Mouse (Mus musculus) heart, postnatal 0 days (tissue): Measurements from ENCODE around the gene Clec9a. TPM values are rescaled to one million over a fixed set of nuclear protein-coding genes. Genes with fewer than 3 reads are reported as not detected.
A peak's percentile ranks its signal among the peaks of the same experiment; 100 is the strongest.

Source experiments
- ATAC-seq: fragments of 200-750 bp; cut with Nextera tagmentation; 2 replicates; pipeline ENCODE4 v1.8.0; 2017; ENCODE audit warnings: low read depth, moderate number of reproducible peaks, moderate library complexity; ENCODE audit not compliant: insufficient read depth
- DNase-seq: peaks from one replicate; pipeline ENCODE4 v3.0.0-alpha.2; 2016; ENCODE audit warnings: low spot score
- H3K27ac ChIP-seq: fragments of 300-500 bp; sonication (generic); 2 replicates; pipeline ENCODE4 v1.5.1; 2014; ENCODE audit warnings: low read depth, mild to moderate bottlenecking
- H3K27me3 ChIP-seq: fragments of 300-500 bp; sonication (generic); 2 replicates; pipeline ENCODE4 v1.6.1; 2014; ENCODE audit warnings: low read length, mixed read lengths; ENCODE audit not compliant: control insufficient read depth, insufficient read depth
- H3K36me3 ChIP-seq: fragments of 300-500 bp; sonication (generic); replicated peaks from 2 replicates; pipeline ENCODE4 v1.6.1; 2014; ENCODE audit warnings: low read length, mixed read lengths; ENCODE audit not compliant: control insufficient read depth, insufficient read depth
- H3K4me1 ChIP-seq: fragments of 300-500 bp; sonication (generic); 2 replicates; pipeline ENCODE4 v1.6.1; 2014; ENCODE audit warnings: antibody characterized with exemption; ENCODE audit not compliant: control insufficient read depth, insufficient read depth
- H3K4me2 ChIP-seq: fragments of 300-500 bp; sonication (generic); 2 replicates; pipeline ENCODE4 v1.6.1; 2014; ENCODE audit warnings: low read depth, mild to moderate bottlenecking, low read length, moderate library complexity
- H3K4me3 ChIP-seq: fragments of 300-500 bp; sonication (generic); 2 replicates; pipeline ENCODE4 v1.5.1; 2014; ENCODE audit warnings: low read depth, low read length
- H3K9ac ChIP-seq: fragments of 300-500 bp; sonication (generic); replicated peaks from 2 replicates; pipeline ENCODE4 v1.6.1; 2014; ENCODE audit warnings: low read depth, low read length, mixed read lengths
- H3K9me3 ChIP-seq: fragments of 300-500 bp; sonication (generic); replicated peaks from 2 replicates; pipeline ENCODE4 v1.6.1; 2016; ENCODE audit warnings: low read length; ENCODE audit not compliant: control insufficient read depth
- CTCF ChIP-seq: IDR thresholded peaks from 2 replicates; pipeline ENCODE4 v1.5.1; 2016; ENCODE audit warnings: antibody characterized with exemption, control low read depth, low read depth
- EP300 ChIP-seq: IDR thresholded peaks from 2 replicates; pipeline ENCODE4 v1.6.1; 2016; ENCODE audit warnings: antibody characterized with exemption, low read depth
- WGBS: fragments of 180-500 bp; shearing (Covaris S2); extraction: QIAGEN DNeasy Blood & Tissue Kit; methylation state at CpG from one replicate; pipeline ENCODE4 v1.1.7; 2014; 5-methylcytosine and 5-hydroxymethylcytosine counted together
- polyA plus RNA-seq: library from polyadenylated mRNA; unstranded; fragments of >200 nt; fragmentation: Nextera tagmentation; extraction: Ambion mirVana; gene quantifications from 2 replicates; pipeline ENCODE4 v1.2.1, GENCODE M21; 2015
- total RNA-seq: library from RNA; depleted of rRNA; stranded (reverse); fragments of >200 nt; gene quantifications from 2 replicates; pipeline ENCODE4 v1.2.3, GENCODE M21; 2014; ENCODE audit warnings: low replicate concordance

Gene Clec9a
- total and polyA plus RNA-seq, 2 experiments from 2014 or later = 0.23 TPM; not detected in 1

DNA sequence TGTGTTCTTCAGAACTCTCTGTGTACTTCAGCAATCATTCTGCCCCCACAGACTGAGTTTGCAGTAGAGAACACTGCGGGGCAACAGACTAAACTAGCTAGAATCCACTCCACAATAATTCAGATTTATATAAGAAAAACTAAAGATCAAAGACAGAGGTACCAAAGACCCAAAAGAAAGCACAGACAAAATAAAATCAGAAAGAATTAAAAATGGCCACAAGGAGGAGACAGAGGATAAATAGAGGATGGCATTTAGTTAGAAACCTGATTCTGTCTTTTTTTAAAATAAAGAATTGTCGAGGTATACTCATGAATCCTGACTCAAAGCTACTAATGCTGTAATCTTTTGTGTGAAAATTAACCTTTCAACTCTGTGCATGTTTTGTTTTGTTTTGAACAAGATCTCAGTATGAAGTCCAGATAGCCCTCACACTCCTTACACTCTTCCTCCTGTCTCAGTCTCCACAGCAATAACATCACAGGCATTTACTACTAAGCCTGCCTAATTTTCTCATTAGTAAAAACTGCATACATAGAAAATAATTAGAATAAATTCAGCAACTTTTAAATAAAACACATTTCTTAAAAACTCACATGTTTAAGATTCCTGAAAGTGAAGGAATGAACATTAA, 15.5 kb upstream of the Clec9a start:
- H3K4me2 ChIP-seq = no peak overlapping the region
- TF ChIP-seq CTCF (peak; percentile 61), EP300 (no peak)
- ATAC-seq (no peak), DNase-seq (peak; percentile 36)
- H3K36me3 ChIP-seq = no peaks in the 10 kb centered on the region
- WGBS = 17% methylated on average over 2 of the region's 2 CpGs
- H3K27ac ChIP-seq = no peak overlapping the region
- no peaks in the 10 kb centered on the region for H3K9me3 ChIP-seq
- H3K9ac ChIP-seq = no peak overlapping the region
- H3K27me3 ChIP-seq = no peaks in the 10 kb centered on the region
- H3K4me1 ChIP-seq = no peaks in the 10 kb centered on the region
- no peak overlapping the region for H3K4me3 ChIP-seq

DNA sequence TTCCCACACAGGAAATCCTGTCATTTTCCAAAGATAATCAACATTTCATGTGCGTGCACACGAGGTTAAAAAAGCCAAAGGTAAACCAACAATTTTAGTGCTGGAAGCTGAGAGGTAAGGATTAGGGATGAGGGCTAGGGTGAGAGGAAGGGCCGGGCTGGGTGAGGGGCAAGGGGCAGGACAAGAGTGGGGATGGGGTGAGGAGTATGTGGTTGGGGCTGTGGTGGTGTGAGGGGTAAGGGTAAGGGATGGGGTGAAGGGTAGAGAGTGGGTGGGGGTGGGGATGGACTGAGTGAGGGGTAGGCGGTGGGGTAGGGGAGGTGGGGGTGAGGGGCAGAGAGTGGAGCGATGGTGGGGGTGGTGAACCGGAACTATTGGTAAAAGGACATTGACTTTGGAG, 14.9 kb upstream of the Clec9a start:
- Histone ChIP-seq H3K4me2 (no peak overlapping the region), H3K27ac (no peak overlapping the region), H3K36me3 (no peaks in the 10 kb centered on the region), H3K9ac (no peak overlapping the region), H3K27me3 (no peaks in the 10 kb centered on the region), H3K4me1 (no peaks in the 10 kb centered on the region), H3K9me3 (no peaks in the 10 kb centered on the region), H3K4me3 (no peak overlapping the region)
- ATAC-seq = no peak
- DNase-seq = no peak
- TF ChIP-seq EP300 (no peak), CTCF (no peak)
- WGBS = 59% methylated on average over 6 of the region's 6 CpGs

GRCm38 (mm10) chr6:129396997-129397396, 11.7 kb upstream of the Clec9a start, which contains the start of gene Clec1b:
Gene Clec1b, plus strand, starts transcription at chr6:129397297.
- Histone ChIP-seq H3K4me1 (no peaks in the 10 kb centered on the region), H3K4me2 (0 out of 2 replicates have a peak within 1 kb of the TSS, but pooled peaks have one; percentile 8), H3K36me3 (no peaks in the 10 kb centered on the region), H3K9me3 (no peaks in the 10 kb centered on the region), H3K4me3 (no peak within 1 kb of the TSS), H3K27ac (no peak within 1 kb of the TSS), H3K9ac (no peak within 1 kb of the TSS), H3K27me3 (no peaks in the 10 kb centered on the region)
- 57% methylated on average over 8 of the region's 8 CpGs for WGBS
- ATAC-seq = no peak
- TF ChIP-seq EP300 = no peak
- no peak for TF ChIP-seq CTCF
- no peak for DNase-seq

- ATAC-seq = peak; percentile 57; the same call in 1 of the 2 replicates
- H3K27ac ChIP-seq = peak overlapping the region; percentile 55; the same call in 1 of the 2 replicates
- H3K9ac ChIP-seq = no peak overlapping the region
- H3K4me1 ChIP-seq = no peaks in the 10 kb centered on the region
- TF ChIP-seq CTCF = no peak
- no peak for TF ChIP-seq EP300
- H3K27me3 ChIP-seq = no peaks in the 10 kb centered on the region
- DNase-seq = peak; percentile 54
- WGBS = 20% methylated on average over 6 of the region's 6 CpGs
- no peak overlapping the region for H3K4me2 ChIP-seq
- H3K4me3 ChIP-seq = no peak overlapping the region
- H3K9me3 ChIP-seq = no peaks in the 10 kb centered on the region
- no peaks in the 10 kb centered on the region for H3K36me3 ChIP-seq
Measured at GRCm38 (mm10) chr6:129399945-129400344, 8.7 kb upstream of the Clec9a start.

GRCm38 (mm10) chr6:129402404-129402803, 6.3 kb upstream of the Clec9a start:
- no peak for ATAC-seq
- H3K4me1 ChIP-seq = peaks cover 5% of the 10 kb centered on the region; the same call in 1 of the 2 replicates
- no peaks in the 10 kb centered on the region for H3K27me3 ChIP-seq
- 90% methylated on average over 2 of the region's 2 CpGs for WGBS
- H3K36me3 ChIP-seq = no peaks in the 10 kb centered on the region
- H3K4me2 ChIP-seq = no peak overlapping the region
- H3K9me3 ChIP-seq = no peaks in the 10 kb centered on the region
- no peak overlapping the region for H3K27ac ChIP-seq
- no peak for DNase-seq
- no peak overlapping the region for H3K4me3 ChIP-seq
- TF ChIP-seq EP300 (no peak), CTCF (no peak)
- H3K9ac ChIP-seq = no peak overlapping the region

- Histone ChIP-seq H3K27ac (no peak overlapping the region), H3K4me1 (peaks cover 5% of the 10 kb centered on the region; the same call in 1 of the 2 replicates), H3K9me3 (no peaks in the 10 kb centered on the region), H3K27me3 (no peaks in the 10 kb centered on the region), H3K4me3 (no peak overlapping the region), H3K9ac (no peak overlapping the region), H3K4me2 (no peak overlapping the region), H3K36me3 (no peaks in the 10 kb centered on the region)
- ATAC-seq = no peak
- TF ChIP-seq CTCF (no peak), EP300 (no peak)
- no peak for DNase-seq
- WGBS = 83% methylated on average over 6 of the region's 6 CpGs
Measured at GRCm38 (mm10) chr6:129403391-129403790, 5.3 kb upstream of the Clec9a start.
